Mouse (Mus musculus): ENCODE data around the gene Zfyve27. TPM values are rescaled to one million over a fixed set of nuclear protein-coding genes. Genes with fewer than 3 reads are reported as not detected.

The Zfyve27 gene
- 35.1 and 35.7 TPM in 2 replicates for polyA plus RNA-seq (2014; fragmentation: Nextera tagmentation; extraction: Ambion mirVana)

- H3K4me2 ChIP-seq (replicated peaks), result no peak within 1 kb of the TSS
- no peak within 1 kb of the TSS for H3K27ac ChIP-seq
- no peak for ATAC-seq (ENCODE audit: low FRiP score)
Observed at GRCm38 (mm10) chr19:42163764-42164163, at the start of gene Zfyve27. Gene Zfyve27 (plus strand): TSS chr19:42163951.

GRCm38 (mm10) chr19:42115783-42116335 lies 47.9 kb upstream of the Zfyve27 start:
- ATAC-seq (ENCODE audit: low FRiP score), result no peak
- WGBS, result 92% methylated on average over 4 of the region's 4 CpGs

More at GRCm38 (mm10) chr19:42163764-42164163, at the start of gene Zfyve27:
- Histone ChIP-seq H3K9ac (no peak within 1 kb of the TSS), H3K4me1 (replicated peaks; ENCODE audit: control insufficient read depth, insufficient read depth, low read length) (no peaks in the 10 kb centered on the region), H3K27me3 (ENCODE audit: control insufficient read depth, insufficient read depth, low read length) (0 out of 2 replicates have a peak, but pooled peaks cover under 1% of the 10 kb centered on the region), H3K36me3 (replicated peaks; ENCODE audit: control insufficient read depth, insufficient read depth) (no peaks in the 10 kb centered on the region), H3K4me3 (replicated peaks; ENCODE audit: low read length) (no peak within 1 kb of the TSS), H3K9me3 (ENCODE audit: control insufficient read depth, low read length) (no peaks in the 10 kb centered on the region)
- WGBS, result 59% methylated on average over 5 of the region's 5 CpGs
- DNase-seq (ENCODE audit: low spot score), result no peak

GRCm38 (mm10) chr19:42118142-42118541 lies 45.6 kb upstream of the Zfyve27 start:
- H3K4me3 ChIP-seq (replicated peaks; ENCODE audit: low read length), result no peak overlapping the region
- peaks cover 93% of the 10 kb centered on the region for H3K36me3 ChIP-seq (replicated peaks; ENCODE audit: control insufficient read depth, insufficient read depth)
- H3K27me3 ChIP-seq (ENCODE audit: control insufficient read depth, insufficient read depth, low read length), result no peaks in the 10 kb centered on the region
- DNase-seq (ENCODE audit: low spot score), result no peak
- no peaks in the 10 kb centered on the region for H3K9me3 ChIP-seq (ENCODE audit: control insufficient read depth, low read length)
- H3K9ac ChIP-seq, result no peak overlapping the region
- no peak overlapping the region for H3K27ac ChIP-seq
- ATAC-seq (ENCODE audit: low FRiP score), result no peak
- no peaks in the 10 kb centered on the region for H3K4me1 ChIP-seq (replicated peaks; ENCODE audit: control insufficient read depth, insufficient read depth, low read length)
- 96% methylated on average over 9 of the region's 9 CpGs for WGBS
- H3K4me2 ChIP-seq (replicated peaks), result no peak overlapping the region

More at GRCm38 (mm10) chr19:42115783-42116335, 47.9 kb upstream of the Zfyve27 start:
- Histone ChIP-seq H3K4me2 (replicated peaks) (no peak overlapping the region), H3K9ac (no peak overlapping the region), H3K9me3 (ENCODE audit: control insufficient read depth, low read length) (no peaks in the 10 kb centered on the region), H3K4me1 (replicated peaks; ENCODE audit: control insufficient read depth, insufficient read depth, low read length) (no peaks in the 10 kb centered on the region), H3K27ac (no peak overlapping the region), H3K27me3 (ENCODE audit: control insufficient read depth, insufficient read depth, low read length) (no peaks in the 10 kb centered on the region), H3K36me3 (replicated peaks; ENCODE audit: control insufficient read depth, insufficient read depth) (peaks cover 74% of the 10 kb centered on the region), H3K4me3 (replicated peaks; ENCODE audit: low read length) (no peak overlapping the region)
- no peak for DNase-seq (ENCODE audit: low spot score)

GRCm38 (mm10) chr19:42118596-42118995 lies 45.2 kb upstream of the Zfyve27 start:
- DNase-seq (ENCODE audit: low spot score) (no peak), ATAC-seq (ENCODE audit: low FRiP score) (no peak)
- Histone ChIP-seq H3K27ac (no peak overlapping the region), H3K36me3 (replicated peaks; ENCODE audit: control insufficient read depth, insufficient read depth) (peaks cover 93% of the 10 kb centered on the region), H3K4me3 (replicated peaks; ENCODE audit: low read length) (no peak overlapping the region), H3K4me1 (replicated peaks; ENCODE audit: control insufficient read depth, insufficient read depth, low read length) (no peaks in the 10 kb centered on the region), H3K9me3 (ENCODE audit: control insufficient read depth, low read length) (no peaks in the 10 kb centered on the region), H3K27me3 (ENCODE audit: control insufficient read depth, insufficient read depth, low read length) (no peaks in the 10 kb centered on the region), H3K9ac (no peak overlapping the region), H3K4me2 (replicated peaks) (no peak overlapping the region)
- 99% methylated on average over 5 of the region's 5 CpGs for WGBS

GRCm38 (mm10) chr19:42120451-42120850 lies 43.3 kb upstream of the Zfyve27 start:
- Histone ChIP-seq H3K4me1 (replicated peaks; ENCODE audit: control insufficient read depth, insufficient read depth, low read length) (no peaks in the 10 kb centered on the region), H3K4me2 (replicated peaks) (no peak overlapping the region), H3K9ac (no peak overlapping the region), H3K4me3 (replicated peaks; ENCODE audit: low read length) (no peak overlapping the region), H3K36me3 (replicated peaks; ENCODE audit: control insufficient read depth, insufficient read depth) (peaks cover 89% of the 10 kb centered on the region), H3K9me3 (ENCODE audit: control insufficient read depth, low read length) (no peaks in the 10 kb centered on the region), H3K27me3 (ENCODE audit: control insufficient read depth, insufficient read depth, low read length) (no peaks in the 10 kb centered on the region), H3K27ac (no peak overlapping the region)
- WGBS, result 92% methylated on average over 8 of the region's 8 CpGs
- ATAC-seq (ENCODE audit: low FRiP score) (no peak), DNase-seq (ENCODE audit: low spot score) (no peak)

- DNase-seq (ENCODE audit: low spot score), result no peak
- no peak overlapping the region for H3K4me2 ChIP-seq (replicated peaks)
- H3K9ac ChIP-seq, result no peak overlapping the region
- H3K4me1 ChIP-seq (replicated peaks; ENCODE audit: control insufficient read depth, insufficient read depth, low read length), result 0 out of 2 replicates have a peak, but pooled peaks cover 7% of the 10 kb centered on the region
- H3K4me3 ChIP-seq (replicated peaks; ENCODE audit: low read length), result no peak overlapping the region
- no peaks in the 10 kb centered on the region for H3K27me3 ChIP-seq (ENCODE audit: control insufficient read depth, insufficient read depth, low read length)
- H3K9me3 ChIP-seq (ENCODE audit: control insufficient read depth, low read length), result no peaks in the 10 kb centered on the region
- no peak overlapping the region for H3K27ac ChIP-seq
- 83% methylated on average over 13 of the region's 13 CpGs for WGBS
- H3K36me3 ChIP-seq (replicated peaks; ENCODE audit: control insufficient read depth, insufficient read depth), result peaks cover 51% of the 10 kb centered on the region
- ATAC-seq (ENCODE audit: low FRiP score), result no peak
Observed at GRCm38 (mm10) chr19:42124684-42125083, 39.1 kb upstream of the Zfyve27 start.

- Histone ChIP-seq H3K4me3 (replicated peaks; ENCODE audit: low read length) (no peak overlapping the region), H3K27ac (no peak overlapping the region)
- WGBS, result 84% methylated on average over 11 of the region's 11 CpGs
Observed at GRCm38 (mm10) chr19:42125501-42126218, 38.1 kb upstream of the Zfyve27 start.

GRCm38 (mm10) chr19:42126219-42126605 lies 37.5 kb upstream of the Zfyve27 start:
- Histone ChIP-seq H3K9ac (no peak overlapping the region), H3K27me3 (ENCODE audit: control insufficient read depth, insufficient read depth, low read length) (no peaks in the 10 kb centered on the region), H3K9me3 (ENCODE audit: control insufficient read depth, low read length) (no peaks in the 10 kb centered on the region), H3K36me3 (replicated peaks; ENCODE audit: control insufficient read depth, insufficient read depth) (peaks cover 36% of the 10 kb centered on the region), H3K27ac (no peak overlapping the region), H3K4me1 (replicated peaks; ENCODE audit: control insufficient read depth, insufficient read depth, low read length) (0 out of 2 replicates have a peak, but pooled peaks cover 7% of the 10 kb centered on the region), H3K4me3 (replicated peaks; ENCODE audit: low read length) (no peak overlapping the region), H3K4me2 (replicated peaks) (no peak overlapping the region)
- WGBS, result 93% methylated on average over 6 of the region's 6 CpGs
- ATAC-seq (ENCODE audit: low FRiP score) (no peak), DNase-seq (ENCODE audit: low spot score) (no peak)

More at GRCm38 (mm10) chr19:42125501-42126218, 38.1 kb upstream of the Zfyve27 start:
- H3K36me3 ChIP-seq (replicated peaks; ENCODE audit: control insufficient read depth, insufficient read depth), result peaks cover 41% of the 10 kb centered on the region
- H3K27me3 ChIP-seq (ENCODE audit: control insufficient read depth, insufficient read depth, low read length), result no peaks in the 10 kb centered on the region
- no peak for DNase-seq (ENCODE audit: low spot score)
- no peak overlapping the region for H3K4me2 ChIP-seq (replicated peaks)
- no peak overlapping the region for H3K9ac ChIP-seq
- H3K4me1 ChIP-seq (replicated peaks; ENCODE audit: control insufficient read depth, insufficient read depth, low read length), result 0 out of 2 replicates have a peak, but pooled peaks cover 7% of the 10 kb centered on the region
- no peaks in the 10 kb centered on the region for H3K9me3 ChIP-seq (ENCODE audit: control insufficient read depth, low read length)
- no peak for ATAC-seq (ENCODE audit: low FRiP score)

GRCm38 (mm10) chr19:42127024-42127423 lies 36.7 kb upstream of the Zfyve27 start:
- Histone ChIP-seq H3K27me3 (ENCODE audit: control insufficient read depth, insufficient read depth, low read length) (no peaks in the 10 kb centered on the region), H3K4me2 (replicated peaks) (no peak overlapping the region), H3K4me3 (replicated peaks; ENCODE audit: low read length) (no peak overlapping the region), H3K9me3 (ENCODE audit: control insufficient read depth, low read length) (no peaks in the 10 kb centered on the region), H3K36me3 (replicated peaks; ENCODE audit: control insufficient read depth, insufficient read depth) (peaks cover 28% of the 10 kb centered on the region), H3K27ac (no peak overlapping the region), H3K4me1 (replicated peaks; ENCODE audit: control insufficient read depth, insufficient read depth, low read length) (0 out of 2 replicates have a peak, but pooled peaks cover 7% of the 10 kb centered on the region), H3K9ac (no peak overlapping the region)
- ATAC-seq (ENCODE audit: low FRiP score) (no peak), DNase-seq (ENCODE audit: low spot score) (no peak)
- 97% methylated on average over 5 of the region's 5 CpGs for WGBS

Data from hindbrain, embryonic 14.5 days (tissue).